Mouse (Mus musculus): ENCODE data around the gene Elavl1. TPM values are rescaled to one million over a fixed set of nuclear protein-coding genes. Genes with fewer than 3 reads are reported as not detected.
A peak's percentile ranks its signal among the peaks of the same experiment; 100 is the strongest.

The Elavl1 gene
- polyA plus RNA-seq, 1 experiment from 2014 or later, result 251 TPM

GRCm38 (mm10) chr8:4349335-4349734 is 24.1 kb upstream of the Elavl1 start:
- H3K9ac ChIP-seq, result no peak overlapping the region
- H3K27ac ChIP-seq, result no peak overlapping the region
- 60% methylated on average over 1 of the region's 1 CpGs for WGBS
- no peaks in the 10 kb centered on the region for H3K27me3 ChIP-seq
- H3K4me1 ChIP-seq, result no peaks in the 10 kb centered on the region
- no peaks in the 10 kb centered on the region for H3K9me3 ChIP-seq (replicated peaks)
- no peak overlapping the region for H3K4me3 ChIP-seq
- 0 out of 2 replicates have a peak, but pooled peaks cover under 1% of the 10 kb centered on the region for H3K36me3 ChIP-seq
- no peak for ATAC-seq (ENCODE audit: low FRiP score)
- no peak overlapping the region for H3K4me2 ChIP-seq (replicated peaks)

DNA sequence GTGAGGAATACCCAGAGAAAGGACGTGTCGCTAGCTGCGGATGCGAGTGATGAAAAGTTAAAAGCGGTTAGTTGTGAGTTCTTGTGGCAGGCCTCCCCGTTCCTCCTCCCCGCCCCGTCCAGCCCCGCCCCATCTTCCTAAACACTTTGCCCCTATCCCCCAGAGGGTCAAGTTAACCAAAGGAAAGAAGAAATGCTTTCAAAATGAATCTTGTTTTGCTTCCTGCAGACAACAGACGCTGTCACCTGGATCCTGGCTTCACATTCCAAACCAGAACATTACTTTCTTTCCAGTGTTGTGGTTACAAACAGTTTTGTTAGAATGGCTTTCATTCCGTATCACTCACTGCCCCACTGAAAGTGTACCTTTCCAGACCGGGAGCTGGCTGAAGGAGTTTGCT is 23.1 kb upstream of the Elavl1 start:
- no peaks in the 10 kb centered on the region for H3K9me3 ChIP-seq (replicated peaks)
- WGBS, result 40% methylated on average over 12 of the region's 12 CpGs
- no peak for ATAC-seq (ENCODE audit: low FRiP score)

DNA sequence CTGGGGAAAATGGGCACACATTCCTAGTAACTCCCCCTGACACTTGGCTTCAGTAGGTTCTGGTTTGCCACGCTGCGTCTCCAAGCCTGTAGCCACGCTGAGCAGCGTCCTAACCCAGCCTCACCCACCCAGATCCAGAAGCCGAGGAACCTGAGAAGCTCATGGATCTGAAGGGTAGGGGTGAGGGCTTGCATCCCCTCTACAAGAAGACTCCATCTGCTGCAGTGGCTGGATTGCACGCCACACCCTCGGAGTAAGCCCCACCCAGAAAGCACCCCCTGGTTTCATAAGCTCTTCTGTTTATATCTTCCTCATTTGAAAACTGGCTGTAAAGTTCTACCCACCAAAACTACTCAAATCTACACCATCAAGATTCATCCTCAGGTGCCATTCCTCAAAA is 22.4 kb upstream of the Elavl1 start:
- no peak overlapping the region for H3K9ac ChIP-seq
- no peaks in the 10 kb centered on the region for H3K9me3 ChIP-seq (replicated peaks)
- 0 out of 2 replicates have a peak, but pooled peaks cover 3% of the 10 kb centered on the region for H3K36me3 ChIP-seq
- no peaks in the 10 kb centered on the region for H3K4me1 ChIP-seq
- no peak overlapping the region for H3K4me3 ChIP-seq
- no peak for ATAC-seq (ENCODE audit: low FRiP score)
- H3K27ac ChIP-seq, result no peak overlapping the region
- no peaks in the 10 kb centered on the region for H3K27me3 ChIP-seq
- WGBS, result 61% methylated on average over 7 of the region's 7 CpGs
- no peak overlapping the region for H3K4me2 ChIP-seq (replicated peaks)

More for the DNA sequence above, 23.1 kb upstream of the Elavl1 start:
- H3K27me3 ChIP-seq, result no peaks in the 10 kb centered on the region
- no peak overlapping the region for H3K27ac ChIP-seq
- 0 out of 2 replicates have a peak, but pooled peaks cover 3% of the 10 kb centered on the region for H3K36me3 ChIP-seq
- H3K9ac ChIP-seq, result no peak overlapping the region
- no peak overlapping the region for H3K4me3 ChIP-seq
- H3K4me1 ChIP-seq, result no peaks in the 10 kb centered on the region
- no peak overlapping the region for H3K4me2 ChIP-seq (replicated peaks)

DNA sequence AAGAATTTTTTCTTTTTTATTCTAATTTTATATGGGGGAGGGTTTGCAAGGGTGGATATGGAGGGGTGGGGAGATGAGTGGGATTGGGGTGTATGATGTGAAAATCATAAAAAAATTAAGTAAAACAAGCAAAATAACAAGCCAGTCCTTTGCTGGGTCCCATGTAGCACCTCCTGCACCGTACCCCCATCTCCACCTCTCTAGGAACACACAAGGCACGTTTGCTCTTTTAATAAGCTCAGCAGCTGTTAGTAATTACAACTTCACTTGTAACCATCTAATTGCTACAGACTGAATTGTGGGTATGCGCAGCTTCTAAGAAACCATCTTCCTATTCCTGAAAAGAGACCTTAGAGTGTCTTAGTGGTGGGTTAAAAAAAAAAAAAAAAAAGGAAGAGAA is 15.0 kb upstream of the Elavl1 start:
- 85% methylated on average over 3 of the region's 3 CpGs for WGBS
- Histone ChIP-seq H3K9me3 (replicated peaks) (no peaks in the 10 kb centered on the region), H3K27me3 (no peaks in the 10 kb centered on the region), H3K9ac (no peak overlapping the region), H3K4me1 (no peaks in the 10 kb centered on the region), H3K4me3 (no peak overlapping the region), H3K27ac (no peak overlapping the region), H3K36me3 (peaks cover 38% of the 10 kb centered on the region), H3K4me2 (replicated peaks) (no peak overlapping the region)
- ATAC-seq (ENCODE audit: low FRiP score), result no peak

GRCm38 (mm10) chr8:4335678-4336077 is 10.5 kb upstream of the Elavl1 start:
- H3K9me3 ChIP-seq (replicated peaks), result no peaks in the 10 kb centered on the region
- H3K4me2 ChIP-seq (replicated peaks), result no peak overlapping the region
- WGBS, result 95% methylated on average over 2 of the region's 2 CpGs
- ATAC-seq (ENCODE audit: low FRiP score), result no peak
- H3K36me3 ChIP-seq, result peaks cover 73% of the 10 kb centered on the region
- H3K4me1 ChIP-seq, result no peaks in the 10 kb centered on the region
- H3K27ac ChIP-seq, result no peak overlapping the region
- H3K9ac ChIP-seq, result no peak overlapping the region
- H3K4me3 ChIP-seq, result no peak overlapping the region
- no peaks in the 10 kb centered on the region for H3K27me3 ChIP-seq

DNA sequence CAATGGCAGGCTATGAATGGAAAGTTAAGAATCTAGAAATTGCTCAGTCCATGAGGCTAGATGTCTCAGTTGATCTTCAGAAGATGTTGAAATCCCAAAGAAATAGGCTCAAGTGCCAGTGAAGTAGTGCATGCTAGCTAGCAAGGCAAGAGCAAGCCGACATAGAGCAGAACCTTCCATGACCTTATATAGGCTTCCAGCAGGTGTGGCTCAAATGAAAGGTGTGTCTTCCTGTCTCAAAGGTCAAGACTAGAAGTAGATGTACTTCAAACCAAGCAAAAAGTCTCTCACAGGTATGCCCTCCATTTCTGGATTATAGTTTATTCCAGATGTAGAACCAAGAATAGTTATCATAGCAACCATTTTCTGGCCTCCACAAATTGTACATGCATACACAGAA is 8.8 kb upstream of the Elavl1 start:
- H3K4me1 ChIP-seq, result no peaks in the 10 kb centered on the region
- no peak overlapping the region for H3K4me3 ChIP-seq
- peaks cover 82% of the 10 kb centered on the region for H3K36me3 ChIP-seq
- ATAC-seq (ENCODE audit: low FRiP score), result no peak
- no peaks in the 10 kb centered on the region for H3K27me3 ChIP-seq
- 97% methylated on average over 1 of the region's 1 CpGs for WGBS
- H3K27ac ChIP-seq, result no peak overlapping the region
- H3K9ac ChIP-seq, result no peak overlapping the region
- H3K9me3 ChIP-seq (replicated peaks), result no peaks in the 10 kb centered on the region
- H3K4me2 ChIP-seq (replicated peaks), result no peak overlapping the region

DNA sequence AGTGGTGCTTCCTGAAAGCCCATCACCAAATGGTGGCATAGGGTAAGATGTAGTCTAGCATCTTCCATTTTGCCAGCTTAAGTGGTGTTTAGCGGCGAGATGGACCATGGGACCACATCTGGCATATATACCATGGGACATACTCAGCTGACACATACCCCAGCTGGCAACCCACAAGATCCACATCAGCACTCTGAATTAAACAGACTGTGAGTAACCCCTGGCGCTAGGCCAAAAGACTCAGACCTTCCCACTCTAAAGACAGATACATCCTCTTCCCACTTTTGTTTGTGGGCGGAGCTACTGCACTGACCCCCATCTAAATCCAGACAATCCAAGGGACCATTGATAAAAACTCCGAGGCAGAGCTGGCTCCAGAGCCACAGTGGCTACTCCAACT is 3.8 kb upstream of the Elavl1 start:
- Histone ChIP-seq H3K9me3 (replicated peaks) (no peaks in the 10 kb centered on the region), H3K27me3 (no peaks in the 10 kb centered on the region), H3K27ac (no peak overlapping the region), H3K4me3 (no peak overlapping the region), H3K4me2 (replicated peaks) (no peak overlapping the region), H3K36me3 (peaks cover 55% of the 10 kb centered on the region), H3K4me1 (peaks cover 6% of the 10 kb centered on the region), H3K9ac (no peak overlapping the region)
- no peak for ATAC-seq (ENCODE audit: low FRiP score)
- 95% methylated on average over 5 of the region's 5 CpGs for WGBS

DNA sequence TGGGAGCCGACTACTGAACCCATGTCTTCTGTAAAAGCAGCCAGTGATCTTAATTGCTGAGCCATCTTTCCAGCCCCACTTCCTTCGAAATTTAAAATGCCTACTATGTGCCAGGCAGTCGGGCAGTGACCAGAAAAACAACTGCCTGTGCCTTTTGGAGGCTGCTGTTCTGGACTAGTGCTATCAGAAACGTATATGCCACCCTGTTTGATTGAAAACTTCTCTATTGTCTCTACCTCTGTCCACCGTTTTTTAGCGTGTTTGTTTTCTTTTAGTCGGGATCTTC is 481 bp upstream of the Elavl1 start:
- Histone ChIP-seq H3K9me3 (replicated peaks) (no peaks in the 10 kb centered on the region), H3K36me3 (peaks cover 41% of the 10 kb centered on the region), H3K4me3 (peak overlapping the region; percentile 99), H3K27ac (peak overlapping the region; percentile 88; the same call in 1 of the 2 replicates), H3K4me2 (replicated peaks) (peak overlapping the region; percentile 52), H3K27me3 (no peaks in the 10 kb centered on the region), H3K9ac (peak overlapping the region; percentile 67), H3K4me1 (peaks cover 27% of the 10 kb centered on the region)
- ATAC-seq (ENCODE audit: low FRiP score), result no peak
- 48% methylated on average over 7 of the region's 7 CpGs for WGBS

- Histone ChIP-seq H3K9me3 (replicated peaks) (no peaks in the 10 kb centered on the region), H3K4me2 (replicated peaks) (peak overlapping the region; percentile 95), H3K4me1 (peaks cover 35% of the 10 kb centered on the region), H3K27ac (peak overlapping the region; percentile 88), H3K9ac (peak overlapping the region; percentile 98), H3K27me3 (no peaks in the 10 kb centered on the region), H3K36me3 (peaks cover 43% of the 10 kb centered on the region), H3K4me3 (peak overlapping the region; percentile 99)
- WGBS, result under 1% methylated on average over 42 of the region's 42 CpGs
- ATAC-seq (ENCODE audit: low FRiP score), result peak; percentile 79
Measured at GRCm38 (mm10) chr8:4324525-4324924, 688 bp downstream of the Elavl1 start.

DNA sequence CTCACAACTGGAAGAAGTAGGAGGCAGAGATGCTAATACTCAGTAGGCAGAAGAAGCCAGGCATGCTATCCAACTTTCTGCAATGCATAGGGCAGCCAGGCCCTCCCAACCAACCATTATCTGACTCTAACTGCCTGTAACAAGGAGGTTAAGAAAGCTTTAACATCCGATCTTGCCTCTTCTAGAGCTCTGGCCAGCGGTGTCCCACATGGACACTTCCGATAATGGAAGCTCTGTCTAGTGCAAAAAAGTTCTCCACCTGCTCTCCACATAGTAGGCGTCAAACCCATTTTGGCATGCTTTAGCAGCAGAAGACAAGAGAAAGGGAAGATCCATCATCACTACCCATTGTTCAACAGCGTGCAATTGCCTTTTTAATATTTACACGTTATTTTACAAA is 1.3 kb downstream of the Elavl1 start:
- peak overlapping the region; percentile 99 for H3K4me3 ChIP-seq
- peaks cover 41% of the 10 kb centered on the region for H3K36me3 ChIP-seq
- H3K27ac ChIP-seq, result 0 out of 2 replicates have a peak overlapping the region, but pooled peaks have one; percentile 88
- no peaks in the 10 kb centered on the region for H3K9me3 ChIP-seq (replicated peaks)
- peak overlapping the region; percentile 95 for H3K4me2 ChIP-seq (replicated peaks)
- no peak for ATAC-seq (ENCODE audit: low FRiP score)
- H3K9ac ChIP-seq, result peak overlapping the region; percentile 98
- 4% methylated on average over 6 of the region's 6 CpGs for WGBS
- H3K4me1 ChIP-seq, result peaks cover 35% of the 10 kb centered on the region
- no peaks in the 10 kb centered on the region for H3K27me3 ChIP-seq

GRCm38 (mm10) chr8:4322470-4322869 is 2.7 kb downstream of the Elavl1 start:
- Histone ChIP-seq H3K4me3 (no peak overlapping the region), H3K27me3 (no peaks in the 10 kb centered on the region), H3K4me1 (peaks cover 35% of the 10 kb centered on the region), H3K9me3 (replicated peaks) (no peaks in the 10 kb centered on the region), H3K4me2 (replicated peaks) (0 out of 2 replicates have a peak overlapping the region, but pooled peaks have one; percentile 95), H3K9ac (no peak overlapping the region), H3K36me3 (peaks cover 28% of the 10 kb centered on the region), H3K27ac (no peak overlapping the region)
- 33% methylated on average over 2 of the region's 2 CpGs for WGBS
- no peak for ATAC-seq (ENCODE audit: low FRiP score)

DNA sequence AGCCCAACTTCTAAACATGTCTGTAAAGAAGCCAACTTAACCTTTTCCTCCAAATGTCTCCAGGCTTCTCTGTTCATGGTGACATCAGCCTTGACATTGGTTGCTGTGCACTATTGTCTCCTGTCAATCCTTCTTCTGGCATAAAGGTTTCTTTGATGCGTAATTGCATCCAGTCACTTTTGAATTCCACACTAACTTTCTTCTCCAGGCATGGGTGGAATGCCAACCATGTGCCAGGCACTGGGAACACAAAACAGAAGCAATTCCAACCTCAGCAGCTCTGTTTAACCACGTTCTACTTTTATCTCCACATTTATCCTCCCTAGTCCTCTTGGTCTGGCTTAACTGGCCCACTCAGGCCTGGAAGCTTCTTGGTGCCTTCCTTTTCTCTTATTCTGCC is 4.2 kb downstream of the Elavl1 start:
- WGBS, result 88% methylated on average over 2 of the region's 2 CpGs
- H3K9ac ChIP-seq, result no peak overlapping the region
- no peak overlapping the region for H3K4me3 ChIP-seq
- no peak for ATAC-seq (ENCODE audit: low FRiP score)
- no peak overlapping the region for H3K4me2 ChIP-seq (replicated peaks)
- peaks cover 26% of the 10 kb centered on the region for H3K36me3 ChIP-seq
- H3K4me1 ChIP-seq, result peaks cover 35% of the 10 kb centered on the region
- no peak overlapping the region for H3K27ac ChIP-seq
- no peaks in the 10 kb centered on the region for H3K9me3 ChIP-seq (replicated peaks)
- H3K27me3 ChIP-seq, result no peaks in the 10 kb centered on the region

DNA sequence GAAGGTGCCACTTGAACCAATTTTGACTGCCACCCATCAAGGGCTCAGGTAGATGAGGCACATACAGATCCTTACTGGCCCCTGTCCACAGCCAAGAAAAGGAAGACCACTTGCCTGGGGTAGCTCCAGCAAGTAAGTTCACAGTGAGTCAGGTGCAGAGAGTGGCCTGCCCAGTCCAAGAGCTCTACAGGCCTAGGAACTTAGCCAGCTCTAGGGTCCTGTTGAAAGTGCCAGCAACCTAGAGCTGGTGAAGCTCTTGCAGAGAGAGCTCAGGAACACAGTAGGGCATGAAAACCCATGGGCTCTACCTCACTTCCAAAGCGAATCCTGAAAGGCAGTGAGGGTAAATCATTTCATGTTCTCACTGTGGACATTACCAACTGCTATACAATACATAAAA is 4.8 kb downstream of the Elavl1 start:
- no peak for ATAC-seq (ENCODE audit: low FRiP score)
- no peak overlapping the region for H3K4me3 ChIP-seq
- H3K36me3 ChIP-seq, result peaks cover 26% of the 10 kb centered on the region
- peaks cover 30% of the 10 kb centered on the region for H3K4me1 ChIP-seq
- no peak overlapping the region for H3K4me2 ChIP-seq (replicated peaks)
- H3K27ac ChIP-seq, result no peak overlapping the region
- H3K9ac ChIP-seq, result no peak overlapping the region
- H3K9me3 ChIP-seq (replicated peaks), result no peaks in the 10 kb centered on the region
- WGBS, result 100% methylated on average over 1 of the region's 1 CpGs
- H3K27me3 ChIP-seq, result no peaks in the 10 kb centered on the region

DNA sequence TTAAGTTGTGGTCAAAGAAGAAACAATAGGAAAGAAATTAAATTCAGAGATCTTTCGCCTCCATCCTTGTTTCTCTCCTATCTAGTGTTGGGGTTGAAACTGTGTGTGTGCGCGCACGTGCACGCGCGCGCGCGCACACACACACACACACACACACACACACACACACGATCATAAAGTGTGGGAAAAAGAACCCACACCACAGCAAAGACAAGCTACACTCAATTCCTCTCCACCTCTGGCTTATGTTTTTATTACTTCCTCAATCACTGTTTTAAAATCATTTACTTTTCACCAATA is 5.7 kb downstream of the Elavl1 start:
- no peak overlapping the region for H3K4me2 ChIP-seq (replicated peaks)
- H3K4me3 ChIP-seq, result no peak overlapping the region
- no peak overlapping the region for H3K9ac ChIP-seq
- H3K27ac ChIP-seq, result no peak overlapping the region
- H3K27me3 ChIP-seq, result no peaks in the 10 kb centered on the region
- H3K36me3 ChIP-seq, result peaks cover 26% of the 10 kb centered on the region
- H3K4me1 ChIP-seq, result peaks cover 30% of the 10 kb centered on the region
- 97% methylated on average over 11 of the region's 11 CpGs for WGBS
- no peaks in the 10 kb centered on the region for H3K9me3 ChIP-seq (replicated peaks)
- ATAC-seq (ENCODE audit: low FRiP score), result no peak

All from hindbrain, embryonic 12.5 days (tissue).